Mouse (Mus musculus): ENCODE measurements at regions not wholly inside any gene's neighbourhood (a gene's known extent, or its start where the extent isn't known, plus 50 kb on each side); places are given as distances from the start of the nearest gene placed in this dataset.

DNA sequence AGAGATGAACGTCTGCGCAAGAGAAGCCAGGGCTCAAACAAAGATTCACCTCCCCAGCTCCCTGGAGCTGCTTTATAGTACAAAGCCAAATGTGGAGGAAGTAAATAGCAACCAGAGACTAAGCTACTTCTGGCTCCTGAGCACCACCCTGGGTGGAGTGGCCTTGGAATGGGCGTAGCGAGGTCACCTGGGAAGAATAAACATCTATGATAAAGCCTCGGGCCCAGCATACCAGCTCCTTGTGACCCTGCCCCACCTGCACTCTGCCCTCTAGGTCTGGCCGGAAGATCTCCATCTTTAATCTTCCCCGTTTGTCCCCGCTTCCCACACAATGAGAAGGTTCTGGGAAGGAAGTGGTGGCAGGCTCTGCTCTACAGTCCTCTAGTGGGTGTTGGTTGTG, 61.0 kb upstream of the Ptpn3 start:
- no peak for DNase-seq (ENCODE audit: low spot score in 2 of 2)

DNA sequence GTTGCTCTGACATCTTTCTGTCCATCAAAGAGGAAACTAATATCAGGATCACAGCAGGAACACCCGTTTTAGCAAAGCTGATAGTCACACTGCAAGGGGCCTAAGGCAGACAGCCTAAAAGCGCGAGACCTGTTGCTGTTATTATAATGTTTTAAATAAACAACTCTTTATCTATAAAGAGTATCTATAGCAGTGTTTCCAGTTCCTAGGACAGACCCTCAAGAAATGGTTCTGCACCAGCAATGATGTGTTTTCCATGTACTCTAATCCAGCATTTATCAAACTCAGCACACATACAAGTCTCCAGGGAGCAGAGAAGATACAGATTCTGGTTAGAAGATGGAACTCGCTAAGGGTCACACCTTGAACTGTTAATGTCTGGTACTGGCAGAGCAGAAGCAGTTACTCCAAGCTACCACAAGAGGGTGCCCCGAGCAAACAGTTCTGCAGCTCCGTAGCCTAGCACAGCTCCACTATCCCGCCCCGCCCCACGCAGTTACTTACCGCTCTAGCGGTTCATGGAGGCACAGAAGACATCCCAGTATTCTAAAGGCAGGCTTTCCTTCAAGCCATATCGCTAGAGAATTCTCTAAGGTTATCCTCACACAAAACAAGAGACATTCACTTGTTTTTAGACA, 64.2 kb upstream of the Palm2 start:
- peak; percentile 25 to 76 for DNase-seq (ENCODE audit: low spot score in 2 of 2)

DNA sequence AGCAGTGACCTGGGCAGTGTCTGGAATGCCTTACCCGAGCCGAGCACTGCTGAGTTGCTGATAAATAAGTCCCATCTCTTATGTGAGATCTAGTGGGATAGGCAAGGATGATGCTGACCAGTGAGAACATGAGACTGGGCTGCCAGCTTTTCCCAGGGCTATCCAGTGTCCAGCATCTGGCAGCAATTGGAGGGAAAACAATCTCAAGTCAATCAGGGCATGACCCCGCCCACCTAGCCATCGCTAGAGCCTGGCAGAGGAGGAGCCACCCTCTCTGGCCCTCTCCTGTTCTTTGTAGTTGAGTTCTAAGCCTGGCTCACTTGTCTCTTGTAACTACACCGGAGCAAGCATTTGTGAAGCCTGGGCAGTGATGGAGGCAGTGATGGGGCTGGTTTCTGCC, 56.2 kb upstream of the Palm2 start:
- DNase-seq (ENCODE audit: low spot score in 2 of 2): no peak

DNA sequence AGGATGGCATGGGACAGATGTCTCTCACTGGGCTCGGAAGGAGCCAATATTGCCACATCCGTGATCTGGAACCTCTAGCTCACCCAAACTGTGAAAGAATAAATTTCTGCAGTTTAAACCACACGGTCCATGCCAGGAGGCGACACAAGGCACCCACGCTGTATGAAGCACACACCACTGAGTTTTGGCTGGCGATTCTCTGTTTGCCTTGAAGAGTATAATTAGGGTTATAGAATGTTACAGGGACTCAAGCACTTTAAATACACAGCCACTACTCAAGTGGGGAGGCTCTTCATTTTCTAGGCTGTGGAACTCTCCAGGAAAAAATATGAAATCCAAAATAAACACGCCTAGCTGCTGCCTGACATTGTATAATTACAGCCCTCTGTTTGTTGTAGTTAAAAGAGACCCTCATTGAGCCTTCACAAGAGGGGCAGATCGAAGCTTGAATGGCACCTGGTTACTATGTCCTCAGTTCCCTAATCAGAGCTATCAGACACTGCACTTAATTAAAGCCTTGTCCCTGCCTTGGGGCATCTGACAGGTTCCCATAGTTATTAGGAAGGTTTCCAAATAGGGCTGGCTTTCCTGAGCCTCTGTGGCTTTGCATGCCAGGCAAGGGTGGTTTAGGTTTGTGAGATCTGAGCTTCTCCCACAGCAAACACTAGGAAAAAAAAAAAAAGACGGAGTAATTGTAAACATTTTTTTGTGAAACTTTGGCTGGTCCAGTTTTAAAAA, 53.8 kb upstream of the Palm2 start:
- no peak for DNase-seq (ENCODE audit: low spot score in 2 of 2)

DNA sequence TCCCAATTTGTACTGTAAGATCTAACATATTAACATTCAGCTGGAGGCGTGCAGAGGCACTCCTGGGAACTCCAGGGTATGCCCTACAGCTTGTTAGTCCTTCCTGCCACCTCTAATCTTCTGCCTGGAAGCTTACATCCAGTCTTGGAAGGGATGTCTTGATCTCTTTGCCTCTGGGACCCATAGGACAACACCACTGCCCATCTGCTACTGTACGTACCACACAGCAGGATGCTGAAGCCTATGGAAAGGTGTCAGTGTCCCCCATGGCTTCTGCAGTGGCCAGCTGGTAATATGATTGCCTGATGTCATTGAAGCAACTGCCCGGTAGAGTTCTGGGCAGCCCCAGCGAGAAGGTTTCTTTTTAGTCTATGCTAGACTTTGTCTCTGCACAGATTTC, 52.7 kb upstream of the Palm2 start:
- DNase-seq (ENCODE audit: low spot score in 2 of 2): no peak

Measured in thymus, postnatal 10 days (tissue).